Mouse (Mus musculus): Measurements from ENCODE around the gene Samt4. TPM values are rescaled to one million over a fixed set of nuclear protein-coding genes. Genes with fewer than 3 reads are reported as not detected.
"Not testable (repeated sequence)": the region's sequence is repeated elsewhere in the genome, so short reads cannot be mapped to it uniquely, and the experiment has no call there.

Samt4 gene
- polyA plus RNA-seq (2015; fragmentation: Nextera tagmentation; extraction: Ambion mirVana), result not detected in 2 replicates

DNA sequence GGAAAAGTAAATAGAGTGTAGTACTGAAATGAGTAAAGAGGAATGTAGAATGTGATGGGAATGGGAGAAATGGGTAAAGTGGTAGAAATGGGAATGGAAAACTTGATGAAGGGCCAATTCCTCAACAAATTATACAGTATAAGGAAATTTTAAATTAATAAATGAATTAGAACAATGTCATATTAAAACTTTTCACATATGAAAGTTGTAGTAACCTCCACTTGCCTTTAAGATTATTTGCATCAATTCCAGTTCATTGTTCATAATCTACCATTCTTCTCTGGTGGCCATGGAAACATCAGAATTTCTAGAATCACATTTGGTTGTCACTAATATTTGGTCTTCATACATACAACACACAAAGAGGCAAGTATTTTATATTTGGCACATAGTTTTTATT lies at the start of gene Samt4:
Gene Samt4, plus strand, starts transcription at position 301 of the 400 bp plus-strand sequence.
- ATAC-seq (ENCODE audit: low FRiP score, low read depth), result no peak
- Histone ChIP-seq H3K27ac (no peak within 1 kb of the TSS), H3K36me3 (no peaks in the 10 kb centered on the region), H3K9me3 (no peaks in the 10 kb centered on the region; the same call in 1 of the 2 replicates), H3K4me3 (no peak within 1 kb of the TSS), H3K4me1 (no peaks in the 10 kb centered on the region), H3K9ac (no peak within 1 kb of the TSS), H3K4me2 (replicated peaks) (no peak within 1 kb of the TSS), H3K27me3 (no peaks in the 10 kb centered on the region)

DNA sequence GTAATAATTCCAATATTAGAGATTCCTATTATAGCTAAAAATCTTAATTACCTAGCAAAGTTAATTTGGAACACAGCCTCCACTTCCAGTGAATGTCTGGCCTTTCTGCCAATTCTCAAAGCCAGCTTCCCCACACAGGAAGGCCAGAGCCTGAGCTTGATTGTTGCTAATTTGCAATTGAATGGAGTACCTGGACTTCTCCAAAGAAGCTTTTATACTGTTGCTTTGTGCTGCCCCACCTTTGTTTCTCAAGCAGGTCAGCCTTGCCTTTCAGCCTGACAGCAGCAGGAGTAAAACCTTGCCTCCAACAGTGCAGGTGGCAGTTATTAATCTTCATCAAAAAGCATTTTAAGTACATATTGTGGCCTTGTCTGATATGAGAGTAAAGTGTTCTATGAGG lies 38.1 kb upstream of the Samt4 start:
- peaks cover 15% of the 10 kb centered on the region for H3K9me3 ChIP-seq
- not testable (repeated sequence) for H3K4me2 ChIP-seq (replicated peaks); H3K27me3 ChIP-seq; H3K36me3 ChIP-seq; H3K27ac ChIP-seq; H3K4me1 ChIP-seq; H3K9ac ChIP-seq; H3K4me3 ChIP-seq; ATAC-seq (ENCODE audit: low FRiP score, low read depth)

DNA sequence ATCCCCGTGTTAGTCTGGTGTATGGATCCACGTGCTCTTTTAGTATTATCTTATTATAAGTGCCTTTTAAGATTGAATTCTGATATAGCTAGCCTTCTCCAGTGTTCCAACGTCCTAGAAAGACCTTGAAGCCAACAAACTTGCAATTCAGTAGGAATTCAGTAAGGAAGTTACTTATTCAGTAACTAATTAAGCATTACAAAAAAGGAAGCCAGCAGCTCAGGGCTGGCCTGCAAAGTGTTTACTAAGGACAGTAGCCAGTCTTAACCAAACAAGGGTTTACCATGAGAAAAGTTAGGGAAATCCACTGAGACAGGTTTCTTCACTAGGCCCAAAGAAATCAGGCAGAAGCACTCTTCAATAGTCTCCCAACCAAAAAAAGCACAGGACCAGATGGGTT lies 13.4 kb upstream of the Samt4 start:
- not testable (repeated sequence) for H3K4me1 ChIP-seq; H3K9me3 ChIP-seq; H3K36me3 ChIP-seq; H3K4me3 ChIP-seq; ATAC-seq (ENCODE audit: low FRiP score, low read depth); H3K9ac ChIP-seq; H3K27me3 ChIP-seq; H3K4me2 ChIP-seq (replicated peaks); H3K27ac ChIP-seq
- WGBS, result 61% methylated on average over 3 of the region's 3 CpGs

Other genes starting within 250 kb of the Samt4 start
- gene 4930524N10Rik, start 138.6 kb upstream of the Samt4 start, polyA plus RNA-seq (2015; fragmentation: Nextera tagmentation; extraction: Ambion mirVana), result not detected in 2 replicates
- gene Samt2, start 97.4 kb downstream of the Samt4 start, polyA plus RNA-seq (2015; fragmentation: Nextera tagmentation; extraction: Ambion mirVana), result not detected in 2 replicates

Measured in limb, embryonic 13.5 days (tissue).